Mouse (Mus musculus) lung, adult 10 weeks (tissue): Measurements from ENCODE around the gene Phf12. TPM values are rescaled to one million over a fixed set of nuclear protein-coding genes. Genes with fewer than 3 reads are reported as not detected.

Experiments used
- polyA plus RNA-seq: library from polyadenylated mRNA; stranded (reverse); fragments of 350-450 nt; fragmentation: Illumina TruSeq; extraction: RNeasy Lipid Tissue Mini Kit (QIAGEN cat#74804); gene quantifications from one replicate; pipeline ENCODE4 v1.2.3, GENCODE M21; 2014; ENCODE audit warnings: low read depth, low replicate concordance; ENCODE audit not compliant: insufficient read depth

Gene Phf12
- polyA plus RNA-seq: 15.7 TPM

DNA sequence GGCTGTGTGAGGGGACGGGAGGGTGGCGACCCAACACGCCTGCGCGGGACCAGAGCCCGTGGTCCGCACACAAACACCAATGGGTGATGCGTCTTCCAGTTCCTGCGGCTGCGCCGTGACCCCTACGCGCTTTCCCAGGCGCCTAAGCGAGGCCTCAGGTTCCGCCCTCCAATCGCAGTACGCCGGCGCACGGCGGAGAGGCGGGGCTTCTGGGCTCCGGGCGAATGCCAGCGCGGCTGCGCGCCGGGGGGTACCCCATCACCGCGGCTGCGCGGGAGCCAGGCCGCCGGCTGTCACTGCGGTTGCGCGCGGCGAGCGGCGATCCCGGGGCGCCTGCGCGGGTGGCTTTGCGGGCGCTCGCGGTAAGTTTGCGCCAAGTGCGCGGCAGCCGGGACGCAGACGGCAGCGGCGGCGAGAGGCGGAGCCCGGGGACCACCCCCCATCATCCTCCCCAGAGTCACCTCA, at the start of gene Phf12:
Phf12 (plus strand) TSS at position 314 of the 465 bp plus-strand sequence.

DNA sequence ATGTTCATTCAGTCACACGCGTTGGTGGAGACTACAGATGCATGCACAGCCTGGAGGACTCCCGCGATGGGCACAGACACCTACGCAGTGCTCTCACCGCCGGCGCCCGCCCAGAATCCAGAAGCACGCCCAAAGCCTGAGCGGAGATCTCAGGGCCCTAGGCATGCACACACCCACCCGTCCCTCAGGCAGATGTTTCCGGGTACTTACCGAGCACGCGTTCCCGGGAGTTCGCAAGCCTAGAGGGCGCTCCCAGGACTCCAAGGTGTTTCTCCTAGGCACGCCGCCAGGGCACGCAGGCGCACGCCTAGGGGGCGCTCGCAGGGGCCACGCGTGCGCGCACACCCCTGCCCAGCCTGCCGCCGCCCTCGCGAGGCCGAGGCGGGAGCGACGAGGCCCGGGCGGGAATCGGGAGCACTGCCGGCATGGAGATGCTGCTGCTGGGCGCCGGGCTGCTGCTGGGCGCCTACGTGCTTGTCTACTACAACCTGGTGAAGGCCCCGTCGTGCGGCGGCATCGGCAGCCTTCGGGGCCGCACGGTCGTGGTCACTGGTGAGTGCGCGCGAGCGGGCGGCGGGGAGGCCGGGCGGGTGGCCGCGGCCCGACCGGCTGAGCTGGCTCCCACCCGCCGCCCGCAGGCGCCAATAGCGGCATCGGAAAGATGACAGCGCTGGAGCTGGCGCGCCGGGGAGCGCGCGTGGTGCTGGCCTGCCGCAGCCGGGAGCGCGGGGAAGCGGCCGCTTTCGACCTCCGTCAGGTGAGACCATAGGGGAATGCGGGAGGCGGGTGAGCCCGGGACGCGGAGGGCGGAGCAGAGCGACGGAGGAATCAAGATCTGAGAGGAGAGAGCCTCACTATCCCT, 49.6 kb downstream of the Phf12 start, which contains the start of gene Dhrs13:
Dhrs13 (plus strand) TSS at position 334 of the 862 bp plus-strand sequence.

DNA sequence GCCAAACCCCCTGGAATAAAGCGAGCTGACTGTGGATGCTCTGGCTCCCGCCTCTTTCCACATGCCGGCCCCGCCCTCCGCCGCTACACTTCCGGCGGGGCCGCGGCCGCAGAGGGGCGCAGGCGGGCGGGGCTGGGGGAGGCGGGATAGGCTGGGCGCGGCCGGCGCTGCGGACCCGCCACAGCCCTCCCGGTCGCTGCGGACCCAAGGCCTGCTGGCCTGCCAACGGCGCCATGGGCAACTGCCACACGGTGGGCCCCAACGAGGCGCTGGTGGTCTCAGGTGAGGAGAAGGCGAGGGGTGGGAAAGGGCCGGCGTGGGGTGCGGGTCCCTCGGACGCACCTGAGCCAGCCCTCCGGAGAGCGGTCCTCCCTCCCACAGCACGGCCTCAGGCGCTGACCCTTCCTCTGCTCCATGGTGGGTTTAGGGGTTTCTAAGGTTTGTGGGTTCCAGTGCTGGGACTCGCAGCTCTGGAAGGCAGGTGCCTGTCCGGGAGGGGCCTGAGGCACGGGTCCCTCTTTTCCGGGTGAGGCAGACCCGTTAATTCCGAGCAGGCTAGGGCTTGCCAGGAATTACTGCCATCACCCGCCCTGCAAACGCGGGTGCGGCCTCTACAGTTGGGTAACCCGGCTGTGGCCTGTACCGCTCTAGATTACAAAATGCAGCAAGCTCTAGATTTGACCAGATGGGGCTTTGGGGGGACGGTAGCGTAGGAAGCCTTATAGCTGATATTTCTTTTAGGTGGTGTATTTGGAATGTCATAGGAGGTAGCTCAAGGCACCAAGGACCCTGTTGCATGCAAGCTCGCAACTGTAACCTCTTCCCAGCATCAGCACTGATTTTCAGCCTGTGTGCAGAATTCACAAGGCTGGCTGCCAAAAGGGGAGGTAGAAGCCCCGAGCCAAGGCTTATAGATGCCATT, 55.5 kb downstream of the Phf12 start, which contains the start of gene Flot2:
Flot2 (plus strand) TSS at position 101 of the 922 bp plus-strand sequence.

Other genes with a start within 250 kb of the Phf12 start
- 24.3 TPM for gene Myo18a, start 219.5 kb upstream of the Phf12 start, polyA plus RNA-seq
- not detected for gene Gm10277, start 195.0 kb upstream of the Phf12 start, polyA plus RNA-seq
- 0.76 TPM for gene Pipox, start 88.7 kb upstream of the Phf12 start, polyA plus RNA-seq
- not detected for gene Sez6, start 52.0 kb upstream of the Phf12 start, polyA plus RNA-seq
- gene Dhrs13, start 49.5 kb downstream of the Phf12 start, polyA plus RNA-seq: 8.8 TPM
- gene Flot2, start 55.2 kb downstream of the Phf12 start, polyA plus RNA-seq: 43.6 TPM
- 11.6 TPM for gene Eral1, start 97.6 kb downstream of the Phf12 start, polyA plus RNA-seq
- 5.8 TPM for gene Fam222b, start 111.9 kb downstream of the Phf12 start, polyA plus RNA-seq
- 10.4 TPM for gene Traf4, start 182.8 kb downstream of the Phf12 start, polyA plus RNA-seq
- 6.4 TPM for gene Nek8, start 193.9 kb downstream of the Phf12 start, polyA plus RNA-seq
- 10.2 TPM for gene Tlcd1, start 194.0 kb downstream of the Phf12 start, polyA plus RNA-seq
- gene Rpl23a, start 200.8 kb downstream of the Phf12 start, polyA plus RNA-seq: 2,050 TPM
- 29.1 TPM for gene Rab34, start 205.7 kb downstream of the Phf12 start, polyA plus RNA-seq
- gene Proca1, start 210.6 kb downstream of the Phf12 start, polyA plus RNA-seq: 6.4 TPM